Mouse (Mus musculus) hindbrain, embryonic 11.5 days (tissue): ENCODE measurements at regions not wholly inside any gene's neighbourhood (a gene's known extent, or its start where the extent isn't known, plus 50 kb on each side); places are given as distances from the start of the nearest gene placed in this dataset.
"Not testable (repeated sequence)": the region's sequence is repeated elsewhere in the genome, so short reads cannot be mapped to it uniquely, and the experiment has no call there.

Source experiments
- ATAC-seq: fragments of 200-750 bp; cut with Nextera tagmentation; 2 replicates; pipeline ENCODE4 v1.8.0; 2017; ENCODE audit warnings: mild to moderate bottlenecking, moderate TSS enrichment, moderate library complexity; ENCODE audit not compliant: low FRiP score
- DNase-seq: peaks from one replicate; pipeline ENCODE4 v3.0.0-alpha.2; 2015; ENCODE audit warnings: low spot score
- H3K27ac ChIP-seq: fragments of 300-500 bp; sonication (generic); 2 replicates; pipeline ENCODE4 v1.5.1; 2014; ENCODE audit warnings: mild to moderate bottlenecking, low read depth, low read length
- H3K27me3 ChIP-seq: fragments of 300-500 bp; sonication (generic); 2 replicates; pipeline ENCODE4 v1.6.1; 2014; ENCODE audit warnings: mild to moderate bottlenecking, low read length, moderate library complexity, mixed read lengths; ENCODE audit not compliant: control insufficient read depth, insufficient read depth
- H3K36me3 ChIP-seq: fragments of 300-500 bp; sonication (generic); 2 replicates; pipeline ENCODE4 v1.6.1; 2014; ENCODE audit warnings: mild to moderate bottlenecking, low read length, moderate library complexity, mixed read lengths; ENCODE audit not compliant: control insufficient read depth, insufficient read depth
- H3K4me1 ChIP-seq: fragments of 300-500 bp; sonication (generic); replicated peaks from 2 replicates; pipeline ENCODE4 v1.6.1; 2014; ENCODE audit warnings: low read length, mixed read lengths; ENCODE audit not compliant: control insufficient read depth, insufficient read depth
- H3K4me2 ChIP-seq: fragments of 300-500 bp; sonication (generic); replicated peaks from 2 replicates; pipeline ENCODE4 v1.6.1; 2014; ENCODE audit warnings: mild to moderate bottlenecking, low read depth, low read length
- H3K4me3 ChIP-seq: fragments of 300-500 bp; sonication (generic); 2 replicates; pipeline ENCODE4 v1.5.1; 2014; ENCODE audit warnings: low read depth, low read length
- H3K9ac ChIP-seq: fragments of 300-500 bp; sonication (generic); 2 replicates; pipeline ENCODE4 v1.6.1; 2014; ENCODE audit warnings: low read depth, low read length
- H3K9me3 ChIP-seq: fragments of 300-500 bp; sonication (generic); 2 replicates; pipeline ENCODE4 v1.6.1; 2016; ENCODE audit warnings: low read length; ENCODE audit not compliant: control insufficient read depth
- WGBS: fragments of 180-500 bp; shearing (Covaris S2); extraction: QIAGEN DNeasy Blood & Tissue Kit; methylation state at CpG from one replicate; pipeline ENCODE4 v1.1.7; 2014; 5-methylcytosine and 5-hydroxymethylcytosine counted together

DNA sequence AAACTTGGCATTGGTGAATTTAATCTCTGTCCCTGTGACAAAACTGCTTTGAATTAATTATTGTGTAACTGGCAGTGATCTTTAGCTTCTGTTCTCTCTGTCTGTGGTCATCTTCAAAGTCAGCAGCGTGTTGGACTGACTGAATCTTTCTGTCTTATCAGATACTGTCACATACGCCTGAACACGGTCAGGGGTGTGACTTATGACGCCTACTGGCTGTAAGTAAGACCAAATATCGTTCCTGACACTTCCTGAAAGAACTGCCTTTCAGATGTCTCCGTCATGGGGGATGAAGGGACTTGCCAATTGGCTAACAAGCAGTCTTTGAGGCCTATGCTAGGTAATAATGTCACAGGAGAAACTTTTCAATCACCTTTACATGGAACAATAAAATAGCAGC is 402.2 kb downstream of the Gabrg2 start:
- no peak overlapping the region for H3K4me3 ChIP-seq
- H3K36me3 ChIP-seq: no peaks in the 10 kb centered on the region
- no peak overlapping the region for H3K4me2 ChIP-seq
- H3K9me3 ChIP-seq: no peaks in the 10 kb centered on the region
- no peak overlapping the region for H3K9ac ChIP-seq
- 83% methylated on average over 6 of the region's 6 CpGs for WGBS
- no peaks in the 10 kb centered on the region for H3K27me3 ChIP-seq
- ATAC-seq: no peak
- no peak for DNase-seq
- no peak overlapping the region for H3K27ac ChIP-seq
- H3K4me1 ChIP-seq: no peaks in the 10 kb centered on the region

GRCm38 (mm10) chr11:41591426-41591825 is 409.2 kb downstream of the Gabrg2 start:
- not testable (repeated sequence) for H3K36me3 ChIP-seq, ATAC-seq, DNase-seq, H3K4me3 ChIP-seq, H3K27me3 ChIP-seq, H3K27ac ChIP-seq, H3K9me3 ChIP-seq, H3K4me2 ChIP-seq, H3K9ac ChIP-seq, H3K4me1 ChIP-seq
- 71% methylated on average over 4 of the region's 4 CpGs for WGBS
